Mouse (Mus musculus): ENCODE results near the gene Cntn5. TPM values are rescaled to one million over a fixed set of nuclear protein-coding genes. Genes with fewer than 3 reads are reported as not detected.

Gene Cntn5
- polyA plus RNA-seq, 1 experiment = not detected

DNA sequence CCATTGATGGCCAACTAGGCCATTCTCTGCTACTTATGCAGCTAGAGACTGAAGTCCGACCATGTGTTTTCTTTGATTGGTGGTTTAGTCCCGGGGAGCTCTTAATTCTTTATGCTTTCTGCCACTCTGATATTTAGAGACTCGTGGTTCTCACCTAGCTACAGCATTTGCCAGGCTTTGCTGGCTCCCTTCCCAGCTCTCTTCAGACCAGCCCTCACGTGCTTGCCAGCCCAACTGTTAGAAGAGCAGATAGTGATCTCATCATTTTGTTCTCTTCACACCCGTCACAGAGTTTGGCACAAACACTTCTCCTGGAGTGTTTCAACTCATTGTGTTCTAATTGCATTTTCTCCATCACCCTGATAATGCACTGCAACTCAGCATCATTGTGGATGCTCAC is 1005.5 kb downstream of the Cntn5 start:
- Histone ChIP-seq H3K27me3 (ENCODE audit: control insufficient read depth, insufficient read depth, insufficient read length) (no peaks in the 10 kb centered on the region), H3K79me2 (ENCODE audit: control insufficient read depth, insufficient read depth) (no peaks in the 10 kb centered on the region), H3ac (ENCODE audit: control insufficient read depth, insufficient read length, low read depth) (no peak overlapping the region), H3K79me3 (ENCODE audit: low read depth) (no peaks in the 10 kb centered on the region), H3K4me3 (ENCODE audit: insufficient read depth, poor library complexity, severe bottlenecking) (no peak overlapping the region), H3K36me3 (ENCODE audit: control insufficient read depth, insufficient read depth) (no peaks in the 10 kb centered on the region)
- TF ChIP-seq MYOG (IDR thresholded peaks at IDR 0.05; ENCODE audit: control insufficient read depth, extremely low read depth, insufficient read length) (no peak), CEBPB (IDR thresholded peaks at IDR 0.05; ENCODE audit: low read depth) (no peak), MAX (IDR thresholded peaks at IDR 0.05) (no peak)

DNA sequence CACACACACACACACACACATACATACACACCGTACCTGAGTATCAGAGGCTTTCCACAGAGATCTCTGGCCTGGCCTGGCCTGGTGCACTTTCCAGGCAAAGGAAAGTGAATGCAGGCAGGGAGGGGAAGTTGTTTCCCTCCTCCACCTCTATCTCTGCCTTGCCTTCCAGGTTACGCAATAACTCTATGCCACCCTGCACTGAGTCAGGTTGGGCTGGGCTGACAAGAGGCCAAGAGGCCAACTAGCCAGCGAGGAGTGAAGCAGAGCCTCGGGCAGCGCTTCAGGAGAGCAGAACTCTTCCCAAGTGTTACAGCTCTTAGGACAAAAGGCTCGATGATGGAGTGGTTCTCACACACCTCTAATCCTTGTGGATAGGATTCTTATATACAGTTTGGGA is 1018.4 kb downstream of the Cntn5 start:
- Histone ChIP-seq H3K27me3 (ENCODE audit: control insufficient read depth, insufficient read depth, insufficient read length) (no peaks in the 10 kb centered on the region), H3K4me3 (ENCODE audit: insufficient read depth, poor library complexity, severe bottlenecking) (no peak overlapping the region), H3K79me2 (ENCODE audit: control insufficient read depth, insufficient read depth) (no peaks in the 10 kb centered on the region), H3K36me3 (ENCODE audit: control insufficient read depth, insufficient read depth) (no peaks in the 10 kb centered on the region), H3ac (ENCODE audit: control insufficient read depth, insufficient read length, low read depth) (no peak overlapping the region), H3K79me3 (ENCODE audit: low read depth) (no peaks in the 10 kb centered on the region)
- TF ChIP-seq CTCF (IDR thresholded peaks at IDR 0.05; ENCODE audit: control insufficient read depth, insufficient read depth, insufficient read length) (no peak), CEBPB (IDR thresholded peaks at IDR 0.05; ENCODE audit: low read depth) (peak; percentile 80)

DNA sequence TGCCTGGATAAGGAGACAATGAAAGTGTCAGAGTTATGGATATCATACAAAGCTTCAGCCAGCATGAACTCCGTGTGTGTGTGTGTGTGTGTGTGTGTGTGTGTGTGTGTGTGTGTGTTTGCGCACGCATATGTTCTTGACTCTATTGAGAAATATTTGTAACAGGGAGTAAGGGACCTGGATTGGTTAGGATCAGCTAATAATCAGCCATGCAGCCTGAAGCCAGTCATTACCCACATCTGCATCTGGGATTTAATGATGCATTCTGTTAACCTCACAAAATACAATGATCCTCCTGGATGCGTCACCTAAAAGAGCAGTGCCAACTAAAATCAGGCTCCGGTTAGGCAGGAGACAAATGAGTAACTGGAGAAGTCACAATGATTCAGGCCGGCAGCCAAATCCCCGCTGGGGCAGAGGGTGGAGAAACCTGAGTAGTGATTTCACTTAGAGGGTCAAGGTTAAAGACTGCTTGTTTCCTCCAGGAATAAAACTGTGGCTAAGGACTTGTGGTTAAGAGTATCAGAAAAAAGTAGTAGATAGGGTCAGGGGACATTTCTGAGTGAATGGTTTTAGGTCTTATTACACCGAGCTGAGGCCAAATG is 1021.7 kb downstream of the Cntn5 start:
- H3K27me3 ChIP-seq (ENCODE audit: control insufficient read depth, insufficient read depth, insufficient read length) = no peaks in the 10 kb centered on the region
- no peaks in the 10 kb centered on the region for H3K79me3 ChIP-seq (ENCODE audit: low read depth)
- no peaks in the 10 kb centered on the region for H3K79me2 ChIP-seq (ENCODE audit: control insufficient read depth, insufficient read depth)
- no peaks in the 10 kb centered on the region for H3K36me3 ChIP-seq (ENCODE audit: control insufficient read depth, insufficient read depth)
- no peak overlapping the region for H3ac ChIP-seq (ENCODE audit: control insufficient read depth, insufficient read length, low read depth)
- no peak overlapping the region for H3K4me3 ChIP-seq (ENCODE audit: insufficient read depth, poor library complexity, severe bottlenecking)
- TF ChIP-seq CEBPB (IDR thresholded peaks at IDR 0.05; ENCODE audit: low read depth) (no peak), MYOD1 (IDR thresholded peaks at IDR 0.05; ENCODE audit: control insufficient read depth, insufficient read length, low read depth) (no peak), MYOG (IDR thresholded peaks at IDR 0.05; ENCODE audit: control insufficient read depth, extremely low read depth, insufficient read length) (no peak), USF1 (IDR thresholded peaks at IDR 0.05; ENCODE audit: low read depth) (no peak), CTCF (IDR thresholded peaks at IDR 0.05; ENCODE audit: control insufficient read depth, insufficient read depth, insufficient read length) (no peak), MAX (IDR thresholded peaks at IDR 0.05) (no peak), FOSL1 (IDR thresholded peaks at IDR 0.05; ENCODE audit: insufficient read depth, low read length, poor library complexity, severe bottlenecking) (no peak)

DNA sequence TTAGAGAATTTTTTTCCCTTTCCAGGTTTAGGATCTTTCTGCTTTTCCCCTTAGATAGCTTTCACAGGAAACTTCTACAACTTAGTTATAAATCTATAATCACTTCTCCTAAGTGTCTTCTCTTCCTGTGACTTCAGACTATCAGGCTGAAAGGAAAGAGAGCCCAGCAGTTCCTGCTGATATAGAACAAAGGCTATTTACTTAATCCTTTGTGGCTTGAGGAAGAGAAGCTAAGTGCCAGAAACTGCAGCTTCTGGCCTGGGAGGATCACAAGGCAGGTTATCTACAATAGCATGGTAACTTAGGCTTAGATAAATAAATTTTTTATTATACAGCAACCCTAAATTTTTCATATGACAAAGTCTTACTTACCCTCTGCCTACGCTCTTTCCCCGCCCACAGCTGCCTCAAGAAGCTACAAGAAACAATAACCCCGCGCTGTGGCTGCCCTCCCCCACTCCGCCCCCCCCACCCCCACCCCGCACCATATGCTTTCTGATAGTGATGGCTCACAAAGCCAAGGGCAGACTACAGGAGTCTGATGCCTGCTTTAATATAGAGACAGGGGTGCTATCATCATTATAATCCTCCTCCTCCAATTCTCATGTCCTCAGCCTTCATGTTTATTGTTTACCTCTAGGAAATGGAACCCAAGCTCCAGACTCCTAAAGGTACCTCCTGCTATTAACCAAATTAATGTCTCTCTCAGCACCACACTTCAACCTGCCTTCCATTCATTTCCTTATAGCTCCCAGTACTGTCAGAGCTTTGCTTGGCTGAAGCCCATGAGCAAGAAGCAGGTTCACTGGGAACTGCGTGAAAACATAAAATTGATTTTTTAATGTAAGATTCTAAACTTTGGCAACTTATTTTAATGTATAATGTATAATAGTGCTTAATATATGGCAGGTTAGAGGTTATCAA is 1032.2 kb downstream of the Cntn5 start:
- H3K79me2 ChIP-seq (ENCODE audit: control insufficient read depth, insufficient read depth) = no peaks in the 10 kb centered on the region
- TF ChIP-seq MAX (IDR thresholded peaks at IDR 0.05) (no peak), MYOD1 (IDR thresholded peaks at IDR 0.05; ENCODE audit: control insufficient read depth, insufficient read length, low read depth) (no peak), CEBPB (IDR thresholded peaks at IDR 0.05; ENCODE audit: low read depth) (no peak), FOSL1 (IDR thresholded peaks at IDR 0.05; ENCODE audit: insufficient read depth, low read length, poor library complexity, severe bottlenecking) (no peak), CTCF (IDR thresholded peaks at IDR 0.05; ENCODE audit: control insufficient read depth, insufficient read depth, insufficient read length) (no peak), MYOG (IDR thresholded peaks at IDR 0.05; ENCODE audit: control insufficient read depth, extremely low read depth, insufficient read length) (no peak), USF1 (IDR thresholded peaks at IDR 0.05; ENCODE audit: low read depth) (no peak)
- H3K4me3 ChIP-seq (ENCODE audit: insufficient read depth, poor library complexity, severe bottlenecking) = no peak overlapping the region
- no peaks in the 10 kb centered on the region for H3K27me3 ChIP-seq (ENCODE audit: control insufficient read depth, insufficient read depth, insufficient read length)
- H3K36me3 ChIP-seq (ENCODE audit: control insufficient read depth, insufficient read depth) = no peaks in the 10 kb centered on the region
- no peaks in the 10 kb centered on the region for H3K79me3 ChIP-seq (ENCODE audit: low read depth)
- H3ac ChIP-seq (ENCODE audit: control insufficient read depth, insufficient read length, low read depth) = no peak overlapping the region

DNA sequence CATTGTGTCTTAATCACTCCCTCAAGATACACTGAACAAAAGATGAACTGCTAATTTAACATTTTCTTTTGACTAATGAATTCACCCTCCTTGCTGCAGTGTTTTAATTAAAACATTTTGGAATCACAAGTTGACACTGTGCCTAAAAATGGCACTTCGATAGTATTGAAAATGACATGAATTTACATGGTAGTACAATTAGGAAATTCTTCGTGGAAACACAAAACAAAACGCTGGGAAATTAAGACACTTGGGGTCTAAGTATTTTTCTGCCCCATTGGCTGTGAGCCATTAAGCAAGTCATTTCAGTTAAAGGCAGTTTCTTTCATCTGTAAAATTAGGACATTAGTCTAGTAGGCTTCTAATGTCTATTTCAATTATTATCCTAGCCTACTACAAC is 1043.9 kb downstream of the Cntn5 start:
- Histone ChIP-seq H3K36me3 (ENCODE audit: control insufficient read depth, insufficient read depth) (no peaks in the 10 kb centered on the region), H3ac (ENCODE audit: control insufficient read depth, insufficient read length, low read depth) (no peak overlapping the region), H3K27me3 (ENCODE audit: control insufficient read depth, insufficient read depth, insufficient read length) (no peaks in the 10 kb centered on the region), H3K79me3 (ENCODE audit: low read depth) (no peaks in the 10 kb centered on the region), H3K4me3 (ENCODE audit: insufficient read depth, poor library complexity, severe bottlenecking) (no peak overlapping the region), H3K79me2 (ENCODE audit: control insufficient read depth, insufficient read depth) (no peaks in the 10 kb centered on the region)
- no peak for TF ChIP-seq CTCF (IDR thresholded peaks at IDR 0.05; ENCODE audit: control insufficient read depth, insufficient read depth, insufficient read length)
- no peak for TF ChIP-seq FOSL1 (IDR thresholded peaks at IDR 0.05; ENCODE audit: insufficient read depth, low read length, poor library complexity, severe bottlenecking)
- TF ChIP-seq CEBPB (IDR thresholded peaks at IDR 0.05; ENCODE audit: low read depth) = no peak
- no peak for TF ChIP-seq MYOD1 (IDR thresholded peaks at IDR 0.05; ENCODE audit: control insufficient read depth, insufficient read length, low read depth)
- TF ChIP-seq MYOG (IDR thresholded peaks at IDR 0.05; ENCODE audit: control insufficient read depth, extremely low read depth, insufficient read length) = no peak
- no peak for TF ChIP-seq USF1 (IDR thresholded peaks at IDR 0.05; ENCODE audit: low read depth)
- no peak for TF ChIP-seq MAX (IDR thresholded peaks at IDR 0.05)

DNA sequence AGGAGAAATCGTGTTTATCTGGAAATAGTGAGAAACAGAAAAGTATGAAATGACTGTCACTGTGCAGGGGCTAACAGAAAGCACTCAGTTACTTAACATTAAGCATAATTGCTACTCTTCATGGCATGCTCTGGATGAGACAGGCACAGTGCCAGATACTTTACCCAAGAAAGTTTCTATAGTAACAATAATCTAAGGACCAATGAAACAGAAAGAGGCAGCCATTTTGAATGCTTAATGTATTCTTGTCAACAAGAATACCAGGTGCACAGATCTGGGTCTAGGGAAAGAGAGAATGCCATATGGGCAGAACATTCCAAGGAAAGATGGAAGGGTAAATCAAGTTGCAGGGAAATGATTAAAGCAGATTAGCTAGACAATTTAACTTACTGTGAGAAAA is 1045.3 kb downstream of the Cntn5 start:
- no peak overlapping the region for H3ac ChIP-seq (ENCODE audit: control insufficient read depth, insufficient read length, low read depth)
- H3K79me2 ChIP-seq (ENCODE audit: control insufficient read depth, insufficient read depth) = no peaks in the 10 kb centered on the region
- no peaks in the 10 kb centered on the region for H3K79me3 ChIP-seq (ENCODE audit: low read depth)
- no peak overlapping the region for H3K4me3 ChIP-seq (ENCODE audit: insufficient read depth, poor library complexity, severe bottlenecking)
- no peaks in the 10 kb centered on the region for H3K27me3 ChIP-seq (ENCODE audit: control insufficient read depth, insufficient read depth, insufficient read length)
- no peaks in the 10 kb centered on the region for H3K36me3 ChIP-seq (ENCODE audit: control insufficient read depth, insufficient read depth)
- no peak for TF ChIP-seq USF1 (IDR thresholded peaks at IDR 0.05; ENCODE audit: low read depth)
- TF ChIP-seq FOSL1 (IDR thresholded peaks at IDR 0.05; ENCODE audit: insufficient read depth, low read length, poor library complexity, severe bottlenecking) = no peak
- no peak for TF ChIP-seq MYOG (IDR thresholded peaks at IDR 0.05; ENCODE audit: control insufficient read depth, extremely low read depth, insufficient read length)
- no peak for TF ChIP-seq CEBPB (IDR thresholded peaks at IDR 0.05; ENCODE audit: low read depth)

Measured in C2C12 (cell line).